Mouse (Mus musculus): ENCODE measurements around the gene Stim1. TPM values are rescaled to one million over a fixed set of nuclear protein-coding genes. Genes with fewer than 3 reads are reported as not detected.

The Stim1 gene
- polyA plus RNA-seq, 1 experiment from 2014 or later: 11.6 TPM

- Histone ChIP-seq H3K9me3 (no peaks in the 10 kb centered on the region), H3K36me3 (no peaks in the 10 kb centered on the region), H3K4me1 (replicated peaks) (no peaks in the 10 kb centered on the region), H3K9ac (no peak overlapping the region), H3K4me2 (no peak overlapping the region), H3K27me3 (no peaks in the 10 kb centered on the region), H3K27ac (replicated peaks) (no peak overlapping the region), H3K4me3 (no peak overlapping the region)
- 80% methylated on average over 1 of the region's 1 CpGs for WGBS
- ATAC-seq (ENCODE audit: low read depth): no peak
These were observed 46.5 kb downstream of the Stim1 start for GRCm38 (mm10) chr7:102314107-102314506.

GRCm38 (mm10) chr7:102314908-102315307 lies 47.3 kb downstream of the Stim1 start:
- H3K36me3 ChIP-seq: no peaks in the 10 kb centered on the region
- ATAC-seq (ENCODE audit: low read depth): no peak
- no peak overlapping the region for H3K4me2 ChIP-seq
- H3K4me1 ChIP-seq (replicated peaks): no peaks in the 10 kb centered on the region
- no peak overlapping the region for H3K4me3 ChIP-seq
- H3K27me3 ChIP-seq: no peaks in the 10 kb centered on the region
- no peak overlapping the region for H3K27ac ChIP-seq (replicated peaks)
- no peak overlapping the region for H3K9ac ChIP-seq
- H3K9me3 ChIP-seq: no peaks in the 10 kb centered on the region

DNA sequence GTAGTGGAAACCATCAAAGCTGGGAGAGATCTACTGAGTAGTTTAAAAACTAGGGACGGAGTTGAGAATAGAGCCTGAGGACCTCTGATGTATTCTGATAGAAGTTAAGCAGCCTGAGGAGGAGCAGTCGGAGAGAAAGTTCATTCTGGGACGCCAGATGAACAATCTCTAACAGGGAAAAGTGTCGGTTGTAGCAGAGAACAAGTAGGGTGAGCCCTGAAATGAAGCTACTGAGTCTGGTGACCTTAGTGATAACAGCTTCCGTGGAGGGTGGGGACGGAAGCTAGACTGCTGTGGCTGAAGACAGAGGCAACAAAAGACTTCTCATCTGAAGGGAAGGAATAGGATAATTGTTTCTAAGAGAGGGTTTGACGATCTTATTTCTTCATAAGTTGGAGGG lies 47.8 kb downstream of the Stim1 start:
- Histone ChIP-seq H3K4me1 (replicated peaks) (no peaks in the 10 kb centered on the region), H3K36me3 (no peaks in the 10 kb centered on the region), H3K4me2 (no peak overlapping the region), H3K27me3 (no peaks in the 10 kb centered on the region), H3K27ac (replicated peaks) (no peak overlapping the region), H3K4me3 (no peak overlapping the region), H3K9me3 (no peaks in the 10 kb centered on the region), H3K9ac (no peak overlapping the region)
- WGBS: 45% methylated on average over 7 of the region's 7 CpGs
- ATAC-seq (ENCODE audit: low read depth): no peak

DNA sequence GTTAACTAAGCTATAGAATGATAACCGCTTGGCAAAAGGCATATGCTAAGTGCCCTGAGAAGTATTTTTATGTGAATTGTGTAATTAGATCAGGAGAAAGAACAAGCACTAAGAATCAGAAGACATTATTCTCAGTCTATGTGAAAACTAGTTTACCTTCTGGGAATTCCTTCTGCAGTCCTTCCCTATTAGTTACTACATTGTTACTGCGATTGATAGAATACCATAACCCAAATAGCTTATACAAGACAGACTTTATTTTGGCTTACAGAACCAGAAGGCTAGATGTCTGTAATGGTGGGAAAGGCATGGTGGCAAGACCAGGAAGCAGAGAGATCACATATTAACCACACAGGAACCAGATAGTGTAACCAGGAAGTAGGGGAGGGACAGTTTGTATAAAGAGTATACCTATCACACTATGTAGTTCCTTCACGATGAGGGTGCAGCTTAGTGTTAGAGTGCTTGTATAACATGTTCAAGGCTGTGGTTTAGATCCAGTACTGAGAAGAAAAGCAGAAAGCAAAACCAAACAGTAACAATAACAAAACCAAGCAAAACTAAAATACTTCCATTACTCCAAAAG lies 50.1 kb downstream of the Stim1 start:
- H3K4me2 ChIP-seq: no peak overlapping the region
- no peaks in the 10 kb centered on the region for H3K27me3 ChIP-seq
- H3K4me3 ChIP-seq: no peak overlapping the region
- no peak overlapping the region for H3K27ac ChIP-seq (replicated peaks)
- no peak overlapping the region for H3K9ac ChIP-seq
- 95% methylated on average over 3 of the region's 3 CpGs for WGBS
- H3K9me3 ChIP-seq: no peaks in the 10 kb centered on the region
- H3K36me3 ChIP-seq: no peaks in the 10 kb centered on the region
- ATAC-seq (ENCODE audit: low read depth): no peak
- no peaks in the 10 kb centered on the region for H3K4me1 ChIP-seq (replicated peaks)

- no peaks in the 10 kb centered on the region for H3K27me3 ChIP-seq
- H3K4me1 ChIP-seq (replicated peaks): no peaks in the 10 kb centered on the region
- H3K9me3 ChIP-seq: no peaks in the 10 kb centered on the region
- ATAC-seq (ENCODE audit: low read depth): no peak
- H3K27ac ChIP-seq (replicated peaks): no peak overlapping the region
- H3K4me3 ChIP-seq: no peak overlapping the region
- no peaks in the 10 kb centered on the region for H3K36me3 ChIP-seq
- H3K4me2 ChIP-seq: no peak overlapping the region
- 87% methylated on average over 5 of the region's 5 CpGs for WGBS
- no peak overlapping the region for H3K9ac ChIP-seq
These were observed 54.5 kb downstream of the Stim1 start for GRCm38 (mm10) chr7:102322137-102322536.

DNA sequence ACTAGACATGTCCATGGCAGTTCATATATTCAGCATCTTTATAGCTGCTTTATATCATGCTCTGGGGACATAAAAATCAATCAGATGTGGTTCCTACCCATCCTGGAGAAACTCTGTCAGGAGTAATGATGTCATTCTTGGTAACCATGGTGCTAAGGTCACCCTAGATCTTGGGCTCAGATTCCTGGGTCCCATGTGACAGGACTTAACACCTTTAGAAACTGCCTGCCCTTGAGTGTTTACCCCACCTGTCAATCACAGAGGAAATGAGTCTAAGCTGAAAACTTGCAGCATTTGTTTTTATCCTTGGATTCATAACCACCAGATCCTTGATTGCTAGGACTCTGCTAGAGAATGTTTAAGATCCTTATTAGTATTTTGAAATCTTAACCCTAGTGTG lies 58.7 kb downstream of the Stim1 start:
- H3K9me3 ChIP-seq: no peaks in the 10 kb centered on the region
- no peaks in the 10 kb centered on the region for H3K36me3 ChIP-seq
- no peak overlapping the region for H3K4me3 ChIP-seq
- no peak overlapping the region for H3K27ac ChIP-seq (replicated peaks)
- H3K4me1 ChIP-seq (replicated peaks): no peaks in the 10 kb centered on the region
- no peak for ATAC-seq (ENCODE audit: low read depth)
- H3K9ac ChIP-seq: no peak overlapping the region
- no peaks in the 10 kb centered on the region for H3K27me3 ChIP-seq
- no peak overlapping the region for H3K4me2 ChIP-seq

DNA sequence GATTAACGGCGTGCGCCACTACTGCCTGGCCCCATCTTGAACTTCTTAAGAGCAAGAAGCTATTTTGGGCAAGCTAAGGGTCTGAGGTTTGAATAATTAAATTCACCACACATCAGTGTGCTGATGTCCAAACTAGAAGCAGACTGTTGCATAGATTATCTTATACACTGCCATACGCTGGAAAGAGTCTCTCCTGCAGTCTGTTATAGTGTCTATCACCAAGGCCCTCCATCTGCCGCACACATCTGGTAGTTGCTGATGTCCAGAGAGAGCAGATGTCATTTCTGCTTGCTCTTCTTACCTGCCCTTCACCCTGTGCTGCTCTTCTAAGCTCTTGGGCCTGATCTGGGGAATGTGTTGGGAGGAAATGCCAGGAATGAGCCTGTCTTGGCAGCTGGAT lies 62.7 kb downstream of the Stim1 start:
- no peaks in the 10 kb centered on the region for H3K4me1 ChIP-seq (replicated peaks)
- H3K9ac ChIP-seq: no peak overlapping the region
- H3K27me3 ChIP-seq: no peaks in the 10 kb centered on the region
- H3K27ac ChIP-seq (replicated peaks): no peak overlapping the region
- no peaks in the 10 kb centered on the region for H3K9me3 ChIP-seq
- no peaks in the 10 kb centered on the region for H3K36me3 ChIP-seq
- no peak overlapping the region for H3K4me3 ChIP-seq
- ATAC-seq (ENCODE audit: low read depth): no peak
- 95% methylated on average over 5 of the region's 5 CpGs for WGBS
- no peak overlapping the region for H3K4me2 ChIP-seq

- no peak for ATAC-seq (ENCODE audit: low read depth)
- 79% methylated on average over 3 of the region's 3 CpGs for WGBS
These were observed 63.9 kb downstream of the Stim1 start for GRCm38 (mm10) chr7:102331476-102331875.

DNA sequence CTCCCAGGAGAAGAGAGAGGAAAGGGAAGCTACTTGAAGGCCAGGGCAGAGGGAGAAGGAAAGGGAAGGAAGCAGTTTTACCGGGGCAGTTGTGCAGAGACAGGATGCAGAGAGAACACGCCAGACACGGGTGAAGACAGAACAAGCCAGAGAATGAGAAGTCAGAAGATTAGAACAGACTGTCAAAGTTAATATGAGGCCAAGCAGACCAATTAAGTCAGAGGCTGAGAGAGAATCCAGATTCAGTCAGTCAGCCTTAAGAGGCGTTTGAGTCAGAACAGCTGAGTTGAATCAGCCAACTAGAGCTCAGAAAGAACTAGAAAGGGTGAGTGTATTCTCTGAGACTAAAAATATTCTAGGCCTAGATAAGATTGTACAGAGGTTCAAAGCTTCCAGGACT lies 66.1 kb downstream of the Stim1 start:
- ATAC-seq (ENCODE audit: low read depth): no peak
- H3K27me3 ChIP-seq: no peaks in the 10 kb centered on the region
- no peak overlapping the region for H3K4me2 ChIP-seq
- H3K4me1 ChIP-seq (replicated peaks): no peaks in the 10 kb centered on the region
- no peak overlapping the region for H3K27ac ChIP-seq (replicated peaks)
- H3K9ac ChIP-seq: no peak overlapping the region
- H3K9me3 ChIP-seq: no peaks in the 10 kb centered on the region
- no peaks in the 10 kb centered on the region for H3K36me3 ChIP-seq
- WGBS: 87% methylated on average over 4 of the region's 4 CpGs
- H3K4me3 ChIP-seq: no peak overlapping the region

More at GRCm38 (mm10) chr7:102331476-102331875, 63.9 kb downstream of the Stim1 start:
- Histone ChIP-seq H3K9ac (no peak overlapping the region), H3K27ac (replicated peaks) (no peak overlapping the region), H3K4me3 (no peak overlapping the region), H3K9me3 (no peaks in the 10 kb centered on the region), H3K36me3 (no peaks in the 10 kb centered on the region), H3K4me2 (no peak overlapping the region), H3K27me3 (no peaks in the 10 kb centered on the region), H3K4me1 (replicated peaks) (no peaks in the 10 kb centered on the region)

GRCm38 (mm10) chr7:102337326-102337725 lies 69.7 kb downstream of the Stim1 start:
- no peaks in the 10 kb centered on the region for H3K9me3 ChIP-seq
- no peak overlapping the region for H3K27ac ChIP-seq (replicated peaks)
- no peak overlapping the region for H3K4me2 ChIP-seq
- 99% methylated on average over 5 of the region's 5 CpGs for WGBS
- no peak overlapping the region for H3K4me3 ChIP-seq
- no peak for ATAC-seq (ENCODE audit: low read depth)
- H3K4me1 ChIP-seq (replicated peaks): no peaks in the 10 kb centered on the region
- H3K9ac ChIP-seq: no peak overlapping the region
- H3K27me3 ChIP-seq: no peaks in the 10 kb centered on the region
- no peaks in the 10 kb centered on the region for H3K36me3 ChIP-seq

DNA sequence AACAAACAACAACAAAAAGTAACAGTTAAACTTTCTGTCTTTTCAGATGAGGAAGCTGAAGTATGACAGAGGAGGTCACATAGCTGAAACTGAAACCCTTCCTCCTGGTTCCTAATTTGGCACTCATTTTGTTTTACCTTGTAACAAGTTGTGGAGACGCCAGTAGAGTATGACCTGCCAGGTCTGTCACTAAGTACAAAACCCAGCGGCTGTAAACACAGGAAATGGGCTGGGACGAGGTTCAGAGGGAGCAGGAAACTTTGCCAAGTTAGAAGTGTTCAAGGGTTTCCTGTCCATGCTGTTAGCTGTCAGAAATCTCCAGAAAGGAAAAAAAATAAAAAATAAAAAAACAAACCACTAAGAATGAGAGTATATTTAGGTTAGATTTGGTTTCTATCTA lies 70.3 kb downstream of the Stim1 start:
- WGBS: 81% methylated on average over 3 of the region's 3 CpGs
- H3K9me3 ChIP-seq: no peaks in the 10 kb centered on the region
- H3K27me3 ChIP-seq: no peaks in the 10 kb centered on the region
- H3K4me2 ChIP-seq: no peak overlapping the region
- H3K27ac ChIP-seq (replicated peaks): no peak overlapping the region
- ATAC-seq (ENCODE audit: low read depth): no peak
- no peak overlapping the region for H3K9ac ChIP-seq
- H3K4me1 ChIP-seq (replicated peaks): no peaks in the 10 kb centered on the region
- no peaks in the 10 kb centered on the region for H3K36me3 ChIP-seq
- H3K4me3 ChIP-seq: no peak overlapping the region

GRCm38 (mm10) chr7:102338956-102339355 lies 71.3 kb downstream of the Stim1 start:
- WGBS: 93% methylated on average over 3 of the region's 3 CpGs
- Histone ChIP-seq H3K27me3 (no peaks in the 10 kb centered on the region), H3K4me2 (no peak overlapping the region), H3K9me3 (no peaks in the 10 kb centered on the region), H3K4me3 (no peak overlapping the region), H3K27ac (replicated peaks) (no peak overlapping the region), H3K4me1 (replicated peaks) (no peaks in the 10 kb centered on the region), H3K36me3 (no peaks in the 10 kb centered on the region), H3K9ac (no peak overlapping the region)
- ATAC-seq (ENCODE audit: low read depth): no peak

DNA sequence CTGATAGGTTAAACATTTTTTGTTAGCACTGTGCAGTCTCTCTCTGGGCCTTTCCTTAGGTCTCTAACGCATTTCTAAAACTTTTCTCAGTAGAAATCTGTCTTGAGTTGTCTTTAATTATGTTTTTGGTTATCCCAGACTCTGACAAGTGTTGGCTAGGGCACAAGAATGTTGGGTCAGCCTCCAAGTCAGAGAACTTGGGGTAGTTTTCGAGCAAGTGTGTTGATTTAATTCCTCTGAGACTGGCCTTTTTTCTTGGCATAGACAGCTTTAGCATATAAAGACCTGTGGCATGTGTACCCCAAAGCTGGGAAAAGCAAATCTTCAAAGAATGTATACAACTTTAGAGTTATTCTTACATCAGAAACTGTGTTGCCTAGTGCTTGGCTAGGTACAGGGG lies 78.3 kb downstream of the Stim1 start:
- Histone ChIP-seq H3K36me3 (no peaks in the 10 kb centered on the region), H3K9ac (no peak overlapping the region), H3K9me3 (no peaks in the 10 kb centered on the region), H3K4me3 (no peak overlapping the region), H3K4me1 (replicated peaks) (no peaks in the 10 kb centered on the region), H3K4me2 (no peak overlapping the region), H3K27me3 (no peaks in the 10 kb centered on the region), H3K27ac (replicated peaks) (no peak overlapping the region)
- 78% methylated on average over 2 of the region's 2 CpGs for WGBS
- ATAC-seq (ENCODE audit: low read depth): no peak

Measured in neural tube, embryonic 13.5 days (tissue).